Mouse (Mus musculus) urinary bladder, postnatal 14 days (tissue): Measurements from ENCODE around the gene Ccnjl.
A peak's percentile ranks its signal among the peaks of the same experiment; 100 is the strongest.

Source experiments
- DNase-seq: peaks from one replicate; pipeline ENCODE4 v3.0.0; 2021; ENCODE audit warnings: low spot score

Ccnjl gene

DNA sequence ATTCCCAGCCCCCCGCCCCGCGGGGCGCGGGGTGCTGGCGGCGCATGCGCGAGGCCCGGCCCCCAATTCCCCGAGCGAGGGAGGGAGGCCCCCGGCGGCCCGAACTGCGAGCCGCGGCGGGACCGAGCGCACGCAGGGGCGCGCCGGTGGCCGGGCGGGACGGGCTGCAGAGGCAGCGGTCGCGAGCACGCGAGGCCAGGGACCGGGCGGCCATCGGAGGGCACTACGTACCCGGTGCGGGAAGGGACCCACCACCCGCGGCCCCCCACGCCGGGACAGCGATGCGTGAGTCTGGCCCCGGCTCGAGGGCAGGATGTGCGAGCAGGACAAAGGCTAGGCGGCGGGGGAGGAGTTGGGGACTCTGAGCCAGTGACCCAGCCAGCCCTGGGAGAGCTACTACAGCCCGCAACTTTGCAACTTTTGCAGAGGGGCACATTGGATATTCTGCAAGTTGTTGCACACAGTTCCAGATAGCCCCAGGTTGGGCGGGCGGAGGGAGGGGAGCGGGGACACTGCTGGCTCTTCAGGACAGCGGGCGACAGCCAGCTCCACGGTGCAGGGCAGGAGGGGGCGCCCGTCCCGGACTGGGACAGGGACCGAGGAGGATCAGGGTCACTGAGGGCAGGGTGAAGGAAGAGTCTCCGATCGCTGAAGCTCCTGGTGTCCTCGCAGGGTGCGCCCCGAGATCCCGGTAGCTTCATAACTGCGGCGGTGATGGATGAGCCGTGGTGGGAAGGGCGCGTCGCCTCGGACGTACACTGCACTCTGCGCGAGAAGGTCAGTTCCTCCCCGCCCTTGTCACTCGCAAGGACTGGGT, at the start of gene Ccnjl:
Gene Ccnjl (plus strand): TSS at position 102 of the 817 bp plus-strand sequence.
- DNase-seq, result peak; percentile 54

DNA sequence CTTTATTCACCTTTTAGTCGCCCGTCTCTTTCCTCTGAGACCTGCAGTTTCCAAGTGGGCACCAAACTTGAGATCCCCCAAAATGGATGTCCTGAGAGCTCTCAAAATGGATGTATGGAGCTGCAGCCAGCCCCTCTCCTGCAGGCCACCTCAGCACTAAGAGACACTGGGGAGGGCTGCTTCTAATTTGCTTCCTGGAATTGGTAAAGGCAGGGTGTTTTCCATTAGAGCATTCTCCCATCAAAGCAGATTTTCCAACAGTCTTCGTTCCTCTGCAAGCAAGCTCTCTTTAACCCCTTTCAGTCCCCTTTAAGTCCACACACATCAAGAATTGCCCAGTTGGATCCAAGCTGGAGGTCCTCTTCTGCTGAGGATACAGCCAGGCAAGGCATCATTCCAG, 49.2 kb upstream of the Ccnjl start:
- no peak for DNase-seq

DNA sequence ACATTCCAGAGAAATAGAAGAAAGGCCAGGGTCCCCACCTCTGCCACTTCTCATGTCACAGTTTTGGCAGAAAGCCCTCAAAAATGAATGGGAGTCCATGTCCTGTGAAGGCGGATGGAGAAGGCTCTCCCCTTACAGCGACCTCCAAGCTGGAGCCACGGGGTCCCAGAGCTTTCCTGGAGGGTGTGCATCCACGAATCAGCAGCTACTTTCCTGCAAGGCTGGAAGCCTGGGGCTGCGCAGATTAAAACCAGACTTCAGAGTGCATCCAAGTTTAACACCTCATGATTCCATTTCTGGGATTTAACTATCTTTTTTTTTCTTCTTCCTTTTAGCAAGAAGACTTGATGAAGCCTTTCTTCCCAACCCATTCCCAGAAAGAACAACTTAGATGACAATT, 48.0 kb upstream of the Ccnjl start:
- no peak for DNase-seq

DNA sequence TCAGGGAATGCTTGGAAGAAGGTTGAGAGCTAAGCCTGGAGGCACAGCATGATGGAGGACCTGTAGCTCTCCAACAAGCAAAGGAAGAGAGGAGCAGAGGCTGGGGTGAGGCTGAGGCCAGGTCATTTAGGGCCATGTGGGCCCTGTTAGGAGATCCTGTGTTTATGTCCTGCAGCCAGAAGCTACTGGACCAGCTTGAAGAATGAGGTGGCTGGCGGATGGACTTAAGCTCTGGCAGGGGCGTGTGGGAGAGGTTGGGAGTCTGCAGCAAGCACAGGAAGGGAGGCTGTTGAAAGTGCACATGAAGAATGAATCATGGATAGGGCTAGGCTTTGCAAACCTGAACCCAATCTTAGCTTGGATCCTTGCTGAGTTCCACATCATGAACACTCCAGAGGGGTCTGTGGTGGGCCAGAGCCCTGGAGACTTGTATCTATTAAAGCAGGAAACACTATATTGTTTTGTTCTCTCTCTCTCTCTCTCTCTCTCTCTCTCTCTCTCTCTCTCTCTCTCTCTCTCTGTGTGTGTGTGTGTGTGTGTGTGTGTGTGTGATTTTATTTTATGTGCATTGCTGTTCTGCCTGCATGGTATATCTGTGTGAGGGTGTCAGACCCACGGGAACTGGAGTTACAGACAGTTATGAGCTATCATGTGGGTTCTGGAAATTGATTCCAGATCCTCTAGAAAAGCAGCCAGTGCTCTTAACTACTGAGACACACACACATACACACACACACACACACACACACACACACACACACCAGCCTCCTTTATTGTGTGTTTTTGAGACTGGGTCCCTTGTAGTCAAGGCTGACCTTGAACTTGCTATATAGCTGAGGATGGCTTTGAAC, 46.7 kb upstream of the Ccnjl start:
- peak; percentile 43 for DNase-seq

DNA sequence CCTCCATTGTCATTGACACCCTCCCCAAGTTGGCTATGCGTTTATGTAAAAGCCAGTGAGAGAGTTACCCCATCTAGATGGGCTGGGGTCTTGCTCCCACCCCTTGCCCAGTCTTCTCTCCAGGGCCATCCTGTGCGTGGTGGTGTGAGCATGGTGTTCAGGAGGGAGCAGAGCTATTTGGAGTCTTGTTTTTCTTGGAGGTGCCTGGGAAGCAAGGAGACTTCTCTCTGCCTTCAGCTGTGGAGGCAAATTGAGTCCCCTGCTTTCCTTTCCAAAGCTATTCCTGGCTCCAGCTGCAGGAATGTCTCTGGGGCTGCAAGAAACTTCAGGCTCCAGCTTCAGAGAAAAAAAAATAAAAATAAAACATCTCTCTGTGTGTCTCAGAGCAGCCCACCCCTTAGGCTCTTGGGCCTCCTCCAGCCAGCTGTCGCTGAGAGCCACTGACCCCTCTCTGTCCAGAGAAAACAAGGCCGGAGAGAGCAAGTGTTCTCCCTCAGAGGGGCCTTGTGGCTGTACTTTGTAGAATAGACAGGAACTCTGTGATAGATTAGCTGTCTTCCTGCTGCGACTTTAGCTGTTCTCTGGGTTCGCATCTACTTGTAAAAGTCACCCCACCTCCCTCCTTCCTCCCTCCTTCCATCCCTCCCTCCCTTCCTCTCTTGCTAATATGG, 45.3 kb upstream of the Ccnjl start:
- DNase-seq, result no peak

DNA sequence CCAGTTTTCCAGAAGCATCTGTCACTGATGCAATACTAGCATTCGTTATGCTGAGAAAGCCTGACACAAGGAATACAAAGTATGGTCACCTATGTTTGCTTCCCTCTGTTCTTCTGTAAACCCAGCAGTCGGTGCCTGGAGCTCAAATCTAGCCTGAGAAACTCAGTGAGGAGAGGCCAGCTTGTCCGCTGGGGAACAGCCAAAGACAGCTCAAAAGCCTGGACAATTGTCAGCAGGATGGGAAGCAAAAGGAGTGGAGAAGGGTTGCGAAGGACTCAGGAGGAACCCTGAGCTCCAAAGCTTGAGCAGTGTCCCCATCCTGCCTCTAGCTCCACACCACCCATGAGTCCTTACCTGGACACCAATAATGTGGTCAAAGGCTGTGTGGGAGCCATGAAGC, 44.5 kb upstream of the Ccnjl start:
- no peak for DNase-seq

DNA sequence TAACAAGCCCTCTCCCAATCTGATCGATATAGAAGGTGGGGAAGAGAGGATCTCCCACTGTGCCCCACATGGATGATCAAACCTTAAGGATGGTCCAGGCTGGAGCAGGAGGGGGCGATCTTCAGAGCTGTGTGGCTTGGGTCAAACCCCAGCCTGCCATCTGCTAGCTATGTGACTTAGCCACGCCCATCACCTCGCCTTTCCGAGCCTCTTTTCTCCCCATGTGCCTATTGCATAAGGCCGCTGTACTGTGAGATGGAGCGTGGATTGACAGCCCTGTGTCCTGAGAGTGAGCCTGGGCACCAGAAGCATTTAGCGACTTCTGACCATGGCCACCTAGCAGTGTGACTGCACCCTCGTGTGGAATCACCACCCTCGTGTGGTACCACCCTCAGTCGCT, 43.9 kb upstream of the Ccnjl start:
- no peak for DNase-seq

DNA sequence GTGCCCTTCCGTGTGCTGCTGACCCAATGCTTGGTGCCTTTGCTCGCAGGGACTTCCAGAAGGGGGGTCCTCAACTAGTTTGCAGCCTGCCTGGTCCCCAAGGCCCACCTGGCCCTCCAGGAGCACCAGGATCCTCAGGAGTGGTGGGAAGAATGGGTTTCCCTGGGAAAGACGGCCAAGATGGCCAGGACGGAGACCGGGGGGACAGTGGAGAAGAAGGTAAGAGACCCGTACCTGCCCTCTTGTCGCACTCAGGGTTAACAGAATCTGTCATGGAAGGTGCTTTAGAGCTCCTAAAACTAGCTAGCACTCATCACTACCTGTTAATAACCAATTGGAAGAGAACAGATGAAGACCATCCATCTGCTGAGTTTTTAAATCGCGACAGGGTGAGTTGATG, 42.7 kb upstream of the Ccnjl start:
- DNase-seq, result no peak

DNA sequence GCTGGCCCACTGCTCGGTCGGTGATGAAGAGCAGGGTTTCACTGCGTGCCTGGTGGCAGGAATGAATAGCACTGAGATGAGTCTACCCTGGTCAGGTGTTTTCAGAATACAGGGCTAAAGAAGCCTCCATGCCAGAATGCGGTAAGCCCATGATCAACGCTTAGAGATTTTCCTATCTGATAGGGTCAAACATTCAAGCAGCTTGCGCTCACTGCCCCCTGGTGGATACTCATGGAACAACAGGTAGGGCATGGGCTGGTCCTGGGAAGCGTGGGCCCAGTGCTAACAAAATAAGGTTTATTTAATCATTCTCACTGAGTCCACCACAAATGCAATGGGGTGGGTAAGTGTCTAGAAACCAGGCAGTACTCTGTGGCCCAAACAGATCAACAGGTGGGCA, 35.9 kb upstream of the Ccnjl start:
- peak; percentile 83 for DNase-seq

DNA sequence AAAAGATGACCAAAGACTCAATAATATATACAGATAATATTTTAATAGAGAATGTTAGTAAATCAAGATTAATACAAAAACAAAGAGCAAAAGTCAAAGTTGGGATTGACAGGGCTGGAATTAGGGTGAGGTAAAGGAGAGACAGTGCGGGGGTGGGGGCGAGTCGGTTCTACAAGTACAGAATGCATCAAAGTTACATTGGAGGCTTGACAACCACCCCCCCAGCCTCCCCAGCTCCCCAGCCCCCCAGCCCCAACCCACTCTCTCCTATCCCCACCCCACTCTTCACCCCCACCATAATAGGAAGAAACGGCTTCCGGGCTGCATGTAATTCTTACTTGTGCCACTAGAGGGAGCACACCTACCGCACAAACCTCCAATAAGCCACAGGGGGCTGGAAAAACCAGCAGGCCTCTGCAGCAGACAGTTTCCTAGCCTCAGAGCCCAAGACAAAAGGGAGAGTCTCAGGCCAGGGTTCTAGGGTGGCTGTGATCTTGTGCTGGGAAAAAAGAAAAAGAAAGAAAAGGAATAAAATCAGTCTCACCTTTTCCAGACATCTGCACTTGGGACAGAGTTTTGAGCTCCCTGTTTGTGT, 34.7 kb upstream of the Ccnjl start:
- peak; percentile 64 for DNase-seq

DNA sequence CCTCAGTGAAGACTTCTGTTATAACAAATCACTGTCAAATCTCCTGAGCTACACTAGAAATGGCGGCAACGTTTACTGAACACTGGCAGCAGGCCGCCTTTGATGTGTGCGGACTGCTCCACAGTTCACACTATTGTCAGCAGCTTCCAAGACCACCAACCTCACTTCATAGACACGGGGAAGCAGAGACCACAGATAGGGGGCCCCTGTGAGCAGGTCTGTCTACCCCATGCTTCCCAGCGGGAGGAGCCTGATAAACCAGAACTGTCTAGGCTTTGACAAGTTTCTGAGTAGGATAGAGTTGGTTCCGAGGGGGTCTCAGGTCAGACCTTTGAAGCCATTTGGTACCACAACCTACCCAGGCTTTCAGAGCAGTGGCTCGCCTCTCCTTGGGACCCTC, 33.5 kb upstream of the Ccnjl start:
- DNase-seq, result no peak

DNA sequence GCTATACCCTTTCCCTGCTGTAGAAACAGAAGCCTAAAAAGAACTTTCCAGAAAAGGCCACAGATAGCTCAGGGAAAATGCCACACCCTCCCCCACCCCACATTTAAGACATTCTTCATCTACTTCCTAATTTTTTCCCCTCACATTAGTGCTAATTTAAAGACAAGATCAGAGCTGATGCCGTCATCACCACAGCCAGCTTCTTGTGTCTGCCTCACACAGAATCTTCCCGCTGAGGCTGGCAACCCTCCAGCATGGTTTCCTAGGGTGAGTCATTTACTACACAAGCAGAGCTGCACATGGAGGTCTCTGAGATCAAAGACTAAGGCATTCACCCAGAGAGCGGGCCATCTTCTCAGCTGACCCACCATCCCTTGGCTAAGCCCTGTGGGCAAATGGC, 33.1 kb upstream of the Ccnjl start:
- DNase-seq, result peak; percentile 82

DNA sequence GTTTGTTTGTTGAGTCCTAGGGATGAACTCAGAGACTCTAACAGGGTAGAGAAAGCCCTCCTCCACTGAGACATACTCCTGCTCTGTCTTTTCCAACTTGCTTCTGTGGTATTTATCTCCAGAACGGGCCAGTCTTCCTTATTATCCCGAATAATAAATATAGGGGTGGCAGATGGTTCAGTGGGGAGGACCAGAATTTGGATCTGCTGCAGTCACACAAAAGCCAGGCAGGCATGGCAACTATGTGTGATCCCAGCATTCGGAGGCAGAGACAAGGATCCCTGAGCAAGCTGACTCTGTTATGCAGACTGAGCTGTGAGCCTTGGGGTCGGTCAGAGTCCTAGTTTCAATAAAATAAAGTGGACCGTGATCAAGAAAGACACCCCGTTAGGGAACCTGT, 27.3 kb upstream of the Ccnjl start:
- no peak for DNase-seq

DNA sequence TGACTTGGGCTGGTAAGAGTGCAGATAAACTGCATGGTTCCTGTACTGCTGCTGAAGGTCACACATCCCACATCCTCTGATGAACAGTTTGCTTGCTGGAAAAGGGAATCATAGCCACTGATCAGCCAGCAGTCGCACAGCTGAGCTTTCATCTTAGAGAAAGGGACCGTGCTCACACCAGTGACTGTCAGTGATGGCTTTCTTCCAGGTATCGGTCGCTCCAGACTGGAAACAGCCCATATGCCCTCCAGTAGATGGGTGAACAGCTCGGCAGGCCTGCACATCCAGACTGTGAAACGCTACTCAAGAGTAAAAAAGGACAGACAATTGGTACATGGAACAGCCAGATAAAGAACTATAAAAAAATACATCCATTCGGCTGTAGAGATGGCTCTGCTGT, 23.4 kb upstream of the Ccnjl start:
- DNase-seq, result no peak

DNA sequence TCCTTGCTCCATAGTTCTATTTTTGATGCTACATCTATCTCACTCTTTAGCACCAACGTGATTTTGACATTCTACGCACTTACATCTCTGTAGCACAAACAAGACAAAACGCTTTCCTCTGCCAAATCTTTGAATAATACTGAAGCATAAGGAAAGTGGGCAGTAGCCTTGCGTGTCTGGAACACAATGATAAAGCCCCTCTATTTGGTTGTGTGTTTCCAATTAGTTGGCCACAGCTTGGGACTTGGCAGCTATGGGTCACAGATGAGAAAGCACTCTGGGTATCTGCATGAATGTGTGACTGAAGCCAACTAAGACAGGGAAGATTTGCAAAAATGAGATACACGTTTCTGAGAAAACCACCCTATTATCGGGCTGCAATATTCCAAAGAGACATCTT, 20.6 kb upstream of the Ccnjl start:
- DNase-seq, result no peak

DNA sequence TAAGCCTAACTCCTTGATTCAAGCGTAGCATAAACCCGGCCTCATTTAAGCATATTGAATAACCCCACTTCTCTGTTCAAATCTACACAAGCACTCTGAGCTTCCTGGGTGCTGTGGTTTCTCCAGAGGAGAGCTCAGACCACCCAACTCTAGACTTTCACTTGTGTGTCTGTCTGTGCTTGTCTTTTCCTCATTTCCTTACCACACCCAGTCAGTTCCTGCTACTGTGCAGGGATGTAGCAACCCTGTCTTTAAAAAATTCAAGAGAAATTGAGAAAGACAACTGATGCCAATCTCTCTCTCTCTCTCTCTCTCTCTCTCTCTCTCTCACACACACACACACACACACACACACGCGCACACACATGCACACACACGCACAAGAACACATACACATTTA, 18.7 kb upstream of the Ccnjl start:
- no peak for DNase-seq

DNA sequence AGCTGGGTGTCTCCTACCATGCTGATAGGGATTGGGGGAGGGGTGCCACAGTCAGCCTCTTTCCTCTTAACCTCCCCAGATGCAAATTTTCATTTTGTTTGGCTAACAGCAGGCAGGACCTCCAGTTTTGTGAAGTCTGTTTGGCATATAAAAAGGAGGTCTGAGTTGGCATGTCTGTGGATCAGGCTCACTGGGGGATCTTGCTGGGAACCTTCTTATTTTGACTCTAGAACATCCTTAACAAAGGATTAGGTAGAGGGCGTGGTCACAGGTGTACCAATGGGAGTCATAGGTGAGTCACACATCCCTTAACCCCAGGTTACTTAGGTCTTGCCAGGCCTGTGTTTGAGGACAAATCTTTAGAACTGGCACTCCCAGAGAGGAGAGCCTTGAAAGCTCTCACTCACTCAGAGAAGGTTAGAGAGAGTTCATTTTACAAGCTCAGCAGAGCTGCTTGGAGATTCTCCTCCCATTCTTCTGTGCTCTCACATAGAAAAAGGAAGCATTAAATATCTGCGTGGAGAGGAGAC, 15.9 kb upstream of the Ccnjl start:
- no peak for DNase-seq

DNA sequence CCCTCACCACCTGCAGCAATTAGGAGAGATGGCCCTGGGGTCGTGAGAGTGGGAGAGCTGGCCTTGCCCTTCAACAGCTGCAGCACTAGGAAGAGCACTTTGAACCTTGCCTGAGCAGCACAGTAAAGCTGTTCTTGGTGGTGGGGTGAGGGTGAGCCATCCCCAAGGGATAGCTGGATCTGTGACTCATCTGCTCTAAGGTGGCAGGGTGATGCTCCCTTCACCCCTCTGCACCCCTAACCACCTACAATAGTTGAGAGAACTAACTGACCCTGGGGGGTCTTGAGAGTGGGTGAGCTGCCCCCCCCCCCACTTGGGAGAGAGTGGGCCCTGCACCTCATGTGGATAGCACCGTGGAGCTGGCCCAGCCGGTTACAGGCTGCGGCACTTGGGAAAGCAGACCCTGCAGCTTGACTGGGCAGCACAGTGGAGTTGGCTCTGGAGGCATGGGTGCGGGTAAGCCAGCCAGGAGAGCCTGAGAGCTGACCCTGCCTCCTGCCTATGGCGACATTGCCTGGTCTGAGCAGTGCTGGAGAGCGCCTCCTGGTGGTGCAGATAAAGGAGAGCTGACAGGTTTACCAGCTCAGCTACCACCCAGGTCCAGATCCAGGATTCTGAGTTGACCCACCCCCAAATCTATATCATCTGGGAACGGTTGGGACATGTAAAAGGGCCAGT, 12.1 kb upstream of the Ccnjl start:
- peak; percentile 38 for DNase-seq

DNA sequence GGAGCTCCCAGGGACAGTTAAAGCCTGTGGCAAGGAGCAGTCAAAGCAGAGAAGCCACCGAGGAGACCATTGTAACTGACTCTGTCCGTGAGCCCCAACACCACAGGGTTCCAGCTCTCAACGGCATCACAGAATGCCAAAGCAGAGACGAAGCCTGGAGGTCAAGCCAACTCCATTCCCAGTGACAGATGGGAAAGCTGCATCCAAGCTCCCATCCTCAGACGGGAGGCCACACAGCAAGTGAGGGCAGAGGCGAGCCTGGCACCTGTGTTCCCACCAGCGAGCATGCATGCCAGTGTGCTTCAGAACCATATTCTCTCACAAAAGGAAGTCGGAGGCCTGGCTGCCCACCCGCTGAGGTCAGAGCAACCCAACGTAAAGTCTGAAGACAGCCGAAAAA, 10.9 kb upstream of the Ccnjl start:
- no peak for DNase-seq

DNA sequence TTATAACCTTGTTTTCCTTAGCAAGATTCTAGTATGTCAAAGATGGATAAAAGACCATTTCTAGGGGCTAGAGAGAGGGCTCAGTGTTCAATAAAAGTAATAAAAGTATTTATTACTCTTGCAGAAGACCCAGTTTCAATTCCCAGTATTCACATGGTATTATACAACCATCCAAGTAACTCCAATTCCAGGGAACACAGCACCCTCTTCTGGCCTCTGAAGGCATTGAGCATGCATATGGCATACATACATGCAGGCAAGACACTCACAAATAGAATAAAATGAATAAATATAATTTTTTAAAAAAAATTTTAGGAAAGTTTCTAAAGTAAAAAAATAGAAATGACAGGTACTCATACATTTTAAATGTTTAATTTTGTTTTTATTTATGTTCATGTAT, 10.5 kb upstream of the Ccnjl start:
- no peak for DNase-seq

DNA sequence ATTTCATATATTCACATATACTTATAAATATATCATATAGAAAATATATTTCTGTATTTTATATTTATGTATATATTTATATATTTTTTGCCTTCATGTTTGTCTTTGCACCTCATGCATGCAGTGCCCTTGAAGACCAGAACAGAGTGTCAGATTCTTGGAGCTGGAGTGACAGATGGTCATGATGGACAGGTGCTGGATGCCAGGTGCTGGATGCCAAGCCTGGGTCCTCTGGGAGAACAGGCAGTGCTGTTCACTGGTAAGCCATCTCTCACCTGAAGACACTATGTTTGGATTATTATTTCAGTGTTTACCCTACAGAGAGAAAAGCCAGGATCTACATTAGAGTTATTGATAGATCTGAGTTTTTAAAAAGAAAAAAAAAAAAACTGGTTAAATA, 9.8 kb upstream of the Ccnjl start:
- DNase-seq, result no peak

DNA sequence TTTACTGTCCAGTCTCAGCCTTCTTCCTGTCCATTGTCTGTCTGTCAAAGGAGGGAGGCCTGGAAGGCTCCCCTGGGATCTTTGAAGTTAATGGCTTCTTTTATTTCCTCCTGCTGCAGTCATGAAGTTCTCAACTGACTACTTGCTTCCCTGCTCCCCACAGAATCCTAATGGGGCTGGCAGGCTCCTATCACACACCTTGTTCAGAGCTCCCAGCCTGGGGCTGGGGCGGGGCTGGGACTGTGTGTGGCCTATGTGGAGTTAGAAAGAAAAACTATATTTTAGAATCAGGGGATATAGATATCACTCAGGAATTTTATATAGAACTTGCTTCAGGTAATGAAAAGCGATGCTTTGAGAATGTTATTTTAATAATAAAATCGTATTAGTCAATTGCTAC, 8.1 kb upstream of the Ccnjl start:
- no peak for DNase-seq
